Mouse (Mus musculus): Measurements from ENCODE around the gene Gm14744. TPM values are rescaled to one million over a fixed set of nuclear protein-coding genes. Genes with fewer than 3 reads are reported as not detected.
"Not testable (repeated sequence)": the region's sequence is repeated elsewhere in the genome, so short reads cannot be mapped to it uniquely, and the experiment has no call there.

The Gm14744 gene
- not detected in 2 replicates for polyA plus RNA-seq (2014; fragmentation: Nextera tagmentation; extraction: Ambion mirVana)

- H3K9ac ChIP-seq (ENCODE audit: low read depth, low read length); DNase-seq (ENCODE audit: low spot score); H3K36me3 ChIP-seq (ENCODE audit: control insufficient read depth, insufficient read depth, low read length); H3K4me2 ChIP-seq (replicated peaks; ENCODE audit: low read depth, low read length); H3K4me1 ChIP-seq (replicated peaks; ENCODE audit: control insufficient read depth, insufficient read depth, low read length); H3K9me3 ChIP-seq (ENCODE audit: control insufficient read depth, low read length); H3K27ac ChIP-seq (ENCODE audit: low read depth, low read length); H3K27me3 ChIP-seq (ENCODE audit: control insufficient read depth, insufficient read depth, low read length); ATAC-seq (ENCODE audit: low FRiP score); H3K4me3 ChIP-seq (ENCODE audit: low read depth, low read length): not testable (repeated sequence)
- WGBS, result 81% methylated on average over 2 of the region's 2 CpGs
Measured at GRCm38 (mm10) chrX:77864458-77864857, at the start of gene Gm14744. Gene Gm14744, plus strand, starts transcription at chrX:77864758.

DNA sequence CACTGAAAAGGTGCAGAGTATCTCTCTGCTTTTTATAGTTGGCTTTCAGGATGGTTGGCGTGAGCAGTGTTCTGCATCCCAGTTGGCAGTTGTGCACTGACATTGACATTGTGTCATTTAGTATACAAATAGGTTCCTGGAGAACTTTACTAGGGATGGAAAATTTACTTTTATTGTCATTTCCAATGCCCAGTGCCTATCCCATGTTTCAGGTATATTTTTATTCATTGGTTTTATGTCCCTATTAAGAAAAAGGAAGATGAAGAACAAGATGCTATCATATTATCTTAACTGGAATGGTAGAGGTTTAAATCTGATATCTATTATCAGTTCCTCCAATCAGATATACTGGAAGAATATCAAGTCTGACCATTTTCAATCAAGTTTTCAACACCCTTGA is 11.0 kb upstream of the Gm14744 start, which contains the start of gene Pbsn:
TSS of gene Pbsn (minus strand) at position 101 of the 400 bp plus-strand sequence.
- ATAC-seq (ENCODE audit: low FRiP score) (no peak), DNase-seq (ENCODE audit: low spot score) (no peak)
- 86% methylated on average over 1 of the region's 1 CpGs for WGBS

DNA sequence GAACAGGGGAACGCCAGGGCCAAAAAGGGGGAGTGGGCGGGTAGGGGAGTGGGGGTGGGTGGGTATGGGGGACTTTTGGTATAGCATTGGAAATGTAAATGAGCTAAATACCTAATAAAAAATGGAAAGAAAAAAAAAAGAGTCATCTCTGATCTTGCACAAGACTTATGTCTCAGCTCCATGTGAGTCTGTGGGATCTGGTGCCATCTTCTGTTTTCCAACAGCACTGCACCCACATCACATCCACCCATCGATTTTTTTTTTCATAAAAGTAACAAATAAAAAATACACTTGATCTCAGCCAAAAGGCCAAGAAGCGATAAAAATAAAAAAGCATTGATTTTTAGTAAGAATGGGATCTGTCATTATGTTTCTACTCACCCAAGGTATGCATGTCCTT is 15.5 kb downstream of the Gm14744 start:
- H3K4me2 ChIP-seq (replicated peaks; ENCODE audit: low read depth, low read length); ATAC-seq (ENCODE audit: low FRiP score); H3K36me3 ChIP-seq (ENCODE audit: control insufficient read depth, insufficient read depth, low read length); H3K9me3 ChIP-seq (ENCODE audit: control insufficient read depth, low read length); H3K27ac ChIP-seq (ENCODE audit: low read depth, low read length); DNase-seq (ENCODE audit: low spot score); H3K27me3 ChIP-seq (ENCODE audit: control insufficient read depth, insufficient read depth, low read length); H3K4me3 ChIP-seq (ENCODE audit: low read depth, low read length); H3K4me1 ChIP-seq (replicated peaks; ENCODE audit: control insufficient read depth, insufficient read depth, low read length); H3K9ac ChIP-seq (ENCODE audit: low read depth, low read length): not testable (repeated sequence)
- 44% methylated on average over 2 of the region's 4 CpGs for WGBS

More for the DNA sequence above, 11.0 kb upstream of the Gm14744 start, which contains the start of gene Pbsn:
- Histone ChIP-seq H3K36me3 (ENCODE audit: control insufficient read depth, insufficient read depth, low read length) (no peaks in the 10 kb centered on the region), H3K4me2 (replicated peaks; ENCODE audit: low read depth, low read length) (no peak within 1 kb of the TSS), H3K27me3 (ENCODE audit: control insufficient read depth, insufficient read depth, low read length) (no peaks in the 10 kb centered on the region), H3K4me3 (ENCODE audit: low read depth, low read length) (no peak within 1 kb of the TSS), H3K4me1 (replicated peaks; ENCODE audit: control insufficient read depth, insufficient read depth, low read length) (no peaks in the 10 kb centered on the region), H3K27ac (ENCODE audit: low read depth, low read length) (no peak within 1 kb of the TSS), H3K9me3 (ENCODE audit: control insufficient read depth, low read length) (no peaks in the 10 kb centered on the region), H3K9ac (ENCODE audit: low read depth, low read length) (no peak within 1 kb of the TSS)

Other genes with a start within 250 kb of the Gm14744 start
- gene Prkx, start 68.5 kb upstream of the Gm14744 start, polyA plus RNA-seq (2014; fragmentation: Nextera tagmentation; extraction: Ambion mirVana), result 21.2 and 22.2 TPM in 2 replicates
- gene Pbsn, start 11.1 kb upstream of the Gm14744 start, polyA plus RNA-seq (2014; fragmentation: Nextera tagmentation; extraction: Ambion mirVana), result not detected in 2 replicates
- gene 5430402E10Rik, start 60.3 kb downstream of the Gm14744 start, polyA plus RNA-seq (2014; fragmentation: Nextera tagmentation; extraction: Ambion mirVana), result not detected in 2 replicates
- not detected in 2 replicates for gene Obp1a, start 226.6 kb downstream of the Gm14744 start, polyA plus RNA-seq (2014; fragmentation: Nextera tagmentation; extraction: Ambion mirVana)